Mouse (Mus musculus) liver, embryonic 15.5 days (tissue): ENCODE measurements at regions not wholly inside any gene's neighbourhood (a gene's known extent, or its start where the extent isn't known, plus 50 kb on each side); places are given as distances from the start of the nearest gene placed in this dataset.

Experiments
- ATAC-seq: fragments of 200-750 bp; cut with Nextera tagmentation; 2 replicates; pipeline ENCODE4 v1.8.0; 2017; ENCODE audit warnings: moderate number of reproducible peaks, mild to moderate bottlenecking, moderate library complexity; ENCODE audit not compliant: insufficient read depth
- H3K27ac ChIP-seq: fragments of 300-500 bp; sonication (generic); replicated peaks from 2 replicates; pipeline ENCODE4 v1.5.1; 2015; ENCODE audit warnings: mild to moderate bottlenecking, inconsistent platforms
- H3K27me3 ChIP-seq: fragments of 300-500 bp; sonication (generic); 2 replicates; pipeline ENCODE4 v1.6.1; 2015; ENCODE audit warnings: mild to moderate bottlenecking, inconsistent platforms
- H3K36me3 ChIP-seq: fragments of 300-500 bp; sonication (generic); replicated peaks from 2 replicates; pipeline ENCODE4 v1.6.1; 2015; ENCODE audit warnings: moderate library complexity, mild to moderate bottlenecking, inconsistent platforms
- H3K4me1 ChIP-seq: fragments of 300-500 bp; sonication (generic); replicated peaks from 2 replicates; pipeline ENCODE4 v1.6.1; 2015; ENCODE audit warnings: inconsistent platforms
- H3K4me2 ChIP-seq: fragments of 300-500 bp; sonication (generic); 2 replicates; pipeline ENCODE4 v1.6.1; 2015; ENCODE audit warnings: moderate library complexity, mild to moderate bottlenecking, inconsistent platforms
- H3K4me3 ChIP-seq: fragments of 300-500 bp; sonication (generic); replicated peaks from 2 replicates; pipeline ENCODE4 v1.5.1; 2015; ENCODE audit warnings: mild to moderate bottlenecking, inconsistent platforms
- H3K9ac ChIP-seq: fragments of 300-500 bp; sonication (generic); 2 replicates; pipeline ENCODE4 v1.6.1; 2015; ENCODE audit warnings: moderate library complexity, mild to moderate bottlenecking, inconsistent platforms
- H3K9me3 ChIP-seq: fragments of 300-500 bp; sonication (generic); replicated peaks from 2 replicates; pipeline ENCODE4 v1.6.1; 2016; ENCODE audit warnings: inconsistent platforms
- WGBS: fragments of 180-500 bp; shearing (Covaris S2); methylation state at CpG from one replicate; pipeline ENCODE4 v1.1.7; 2015; ENCODE audit warnings: mixed read lengths; ENCODE audit not compliant: insufficient replicate concordance; 5-methylcytosine and 5-hydroxymethylcytosine counted together

DNA sequence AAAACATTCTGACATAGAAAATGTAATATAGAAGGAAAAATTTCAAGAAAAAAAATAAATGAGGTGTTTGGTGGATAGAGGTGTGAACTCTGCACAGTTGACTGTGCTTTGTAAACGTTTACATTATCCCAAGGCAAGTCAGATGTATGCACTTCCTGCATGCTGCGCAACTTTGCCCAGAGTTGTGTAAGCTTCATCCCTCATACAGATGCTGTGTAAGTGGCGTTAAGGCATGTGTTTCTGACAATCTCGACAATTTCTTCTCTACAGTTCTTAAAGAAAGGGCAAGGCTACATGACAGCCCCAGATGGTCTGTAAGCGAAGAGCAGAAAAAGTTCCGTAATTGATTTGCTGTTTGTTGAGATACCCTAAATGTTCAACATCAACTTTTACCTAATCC lies 476.6 kb upstream of the Pitx2 start:
- Histone ChIP-seq H3K9ac (no peak overlapping the region), H3K4me2 (no peak overlapping the region), H3K4me1 (no peaks in the 10 kb centered on the region), H3K36me3 (no peaks in the 10 kb centered on the region), H3K4me3 (no peak overlapping the region), H3K27ac (no peak overlapping the region), H3K9me3 (no peaks in the 10 kb centered on the region), H3K27me3 (no peaks in the 10 kb centered on the region)
- 57% methylated on average over 6 of the region's 6 CpGs for WGBS
- no peak for ATAC-seq

DNA sequence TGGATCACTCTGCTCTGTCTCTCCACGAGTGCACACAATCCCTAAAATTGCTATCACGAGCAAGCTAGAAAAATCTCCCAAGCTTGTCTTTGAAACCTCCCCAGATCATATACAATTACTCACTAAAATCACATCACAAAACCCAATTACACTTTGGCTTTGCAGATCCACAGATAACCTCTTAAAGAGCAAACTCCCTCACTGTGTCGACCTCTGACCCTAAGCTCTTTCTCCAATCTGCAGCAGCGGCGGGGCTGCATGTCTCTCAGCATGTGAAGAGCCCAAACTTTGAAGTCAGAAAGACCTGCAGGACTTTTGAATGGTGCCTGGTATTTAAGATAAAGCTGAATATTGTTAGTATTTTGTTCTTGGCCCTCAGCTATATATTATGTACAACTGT lies 479.4 kb upstream of the Pitx2 start:
- Histone ChIP-seq H3K36me3 (no peaks in the 10 kb centered on the region), H3K4me2 (no peak overlapping the region), H3K9me3 (no peaks in the 10 kb centered on the region), H3K27ac (no peak overlapping the region), H3K4me1 (no peaks in the 10 kb centered on the region), H3K27me3 (no peaks in the 10 kb centered on the region), H3K4me3 (no peak overlapping the region), H3K9ac (no peak overlapping the region)
- no peak for ATAC-seq
- 48% methylated on average over 5 of the region's 5 CpGs for WGBS

DNA sequence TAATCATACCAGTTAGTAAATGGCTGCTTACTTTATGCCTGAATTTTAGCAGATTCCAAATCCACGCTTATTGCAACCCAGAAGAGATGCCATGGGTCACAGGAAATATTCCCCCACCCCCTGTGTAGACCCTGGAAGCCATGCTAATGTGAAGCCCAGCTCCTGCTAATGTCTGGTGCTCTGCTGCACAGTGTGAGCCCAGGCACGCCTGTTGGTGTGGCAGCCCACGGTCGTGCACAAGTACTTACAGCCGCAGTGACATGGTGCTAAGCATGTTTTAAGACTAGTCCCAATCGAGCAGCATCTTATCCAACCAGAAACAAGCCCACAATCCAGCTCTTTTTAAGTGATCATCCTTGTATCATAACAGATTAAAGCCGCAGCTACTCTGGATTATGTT lies 480.5 kb upstream of the Pitx2 start:
- Histone ChIP-seq H3K9me3 (no peaks in the 10 kb centered on the region), H3K36me3 (no peaks in the 10 kb centered on the region), H3K4me1 (no peaks in the 10 kb centered on the region), H3K9ac (no peak overlapping the region), H3K4me2 (no peak overlapping the region), H3K4me3 (no peak overlapping the region), H3K27ac (no peak overlapping the region), H3K27me3 (no peaks in the 10 kb centered on the region)
- no peak for ATAC-seq
- WGBS: 63% methylated on average over 7 of the region's 7 CpGs

DNA sequence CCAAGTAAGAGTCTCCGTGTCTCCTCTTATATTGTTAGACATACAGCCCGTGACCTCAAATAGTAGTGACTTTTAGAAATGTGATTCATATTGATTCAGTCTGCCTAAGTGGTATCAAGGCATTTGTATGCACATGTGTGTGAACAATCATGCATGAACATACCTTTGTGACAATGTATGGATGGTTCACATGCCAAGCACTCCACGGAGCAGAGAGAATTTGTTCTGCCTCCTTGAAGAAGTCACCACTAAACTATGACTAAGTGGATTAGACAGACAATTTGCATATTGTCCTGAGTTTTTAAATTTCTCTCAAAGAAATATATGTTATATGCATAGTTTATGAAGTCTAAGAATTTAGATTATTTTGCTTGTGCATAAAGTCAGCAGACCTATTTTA lies 492.4 kb upstream of the Pitx2 start:
- 64% methylated on average over 3 of the region's 3 CpGs for WGBS
- Histone ChIP-seq H3K36me3 (no peaks in the 10 kb centered on the region), H3K27ac (no peak overlapping the region), H3K4me2 (no peak overlapping the region), H3K9ac (no peak overlapping the region), H3K9me3 (no peaks in the 10 kb centered on the region), H3K4me1 (no peaks in the 10 kb centered on the region), H3K27me3 (no peaks in the 10 kb centered on the region), H3K4me3 (no peak overlapping the region)
- ATAC-seq: no peak

DNA sequence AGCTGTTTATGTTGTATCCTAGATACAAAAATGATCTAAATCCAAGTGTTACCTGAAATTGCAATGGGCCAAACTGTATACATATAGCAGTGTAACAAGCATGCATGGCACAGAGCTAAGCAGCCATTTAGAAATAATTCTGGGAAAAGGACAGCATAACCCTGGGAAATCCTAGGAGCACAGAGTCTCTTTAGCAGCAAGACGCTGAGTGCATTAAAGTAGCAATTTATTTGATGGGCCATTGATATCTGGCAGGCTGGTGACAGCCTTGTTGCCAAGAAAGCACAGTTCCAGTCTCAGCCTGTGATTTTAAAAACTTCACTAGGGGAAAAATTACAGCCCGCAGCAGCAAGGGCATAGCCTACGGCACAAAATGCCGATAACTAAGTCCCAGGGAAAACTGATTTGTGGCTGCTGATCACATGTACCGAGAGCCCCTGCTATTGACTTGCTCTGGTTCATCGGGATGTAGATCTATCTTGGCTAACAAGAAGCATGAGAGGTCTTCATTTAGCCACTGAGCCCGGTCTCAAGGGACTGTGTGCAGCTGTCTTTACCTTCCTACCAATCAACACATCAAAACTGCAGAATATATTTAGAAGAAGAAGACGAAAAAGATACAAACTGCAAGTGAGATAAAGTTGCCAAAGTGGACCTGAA lies 531.1 kb upstream of the Pitx2 start:
- H3K4me2 ChIP-seq: no peak overlapping the region
- H3K36me3 ChIP-seq: no peaks in the 10 kb centered on the region
- H3K4me1 ChIP-seq: no peaks in the 10 kb centered on the region
- H3K27me3 ChIP-seq: no peaks in the 10 kb centered on the region
- H3K9ac ChIP-seq: no peak overlapping the region
- H3K4me3 ChIP-seq: no peak overlapping the region
- no peak for ATAC-seq
- 63% methylated on average over 8 of the region's 8 CpGs for WGBS
- H3K9me3 ChIP-seq: no peaks in the 10 kb centered on the region
- H3K27ac ChIP-seq: no peak overlapping the region

DNA sequence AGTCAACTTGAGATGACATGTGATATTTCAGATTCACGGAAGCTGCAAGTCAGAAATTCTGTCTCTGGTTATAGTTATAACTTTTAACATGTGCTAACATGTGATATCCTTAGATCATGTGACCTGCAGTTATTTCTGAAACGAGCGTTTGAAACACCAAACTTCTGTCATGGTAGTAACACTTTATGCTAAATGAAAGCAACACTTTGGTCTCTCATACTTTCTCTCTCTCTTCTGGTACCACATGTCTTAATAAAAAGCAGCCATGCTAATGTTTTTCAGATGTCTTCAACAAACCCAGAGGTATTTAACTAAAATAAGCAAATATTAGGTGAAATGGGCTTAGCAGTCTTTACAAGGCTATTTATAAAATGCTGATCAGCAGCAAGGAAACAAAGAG lies 534.5 kb upstream of the Pitx2 start:
- WGBS: 71% methylated on average over 3 of the region's 3 CpGs
- H3K9me3 ChIP-seq: no peaks in the 10 kb centered on the region
- H3K36me3 ChIP-seq: no peaks in the 10 kb centered on the region
- no peak overlapping the region for H3K9ac ChIP-seq
- no peak for ATAC-seq
- H3K4me3 ChIP-seq: no peak overlapping the region
- no peak overlapping the region for H3K4me2 ChIP-seq
- H3K27me3 ChIP-seq: no peaks in the 10 kb centered on the region
- H3K27ac ChIP-seq: no peak overlapping the region
- no peaks in the 10 kb centered on the region for H3K4me1 ChIP-seq

DNA sequence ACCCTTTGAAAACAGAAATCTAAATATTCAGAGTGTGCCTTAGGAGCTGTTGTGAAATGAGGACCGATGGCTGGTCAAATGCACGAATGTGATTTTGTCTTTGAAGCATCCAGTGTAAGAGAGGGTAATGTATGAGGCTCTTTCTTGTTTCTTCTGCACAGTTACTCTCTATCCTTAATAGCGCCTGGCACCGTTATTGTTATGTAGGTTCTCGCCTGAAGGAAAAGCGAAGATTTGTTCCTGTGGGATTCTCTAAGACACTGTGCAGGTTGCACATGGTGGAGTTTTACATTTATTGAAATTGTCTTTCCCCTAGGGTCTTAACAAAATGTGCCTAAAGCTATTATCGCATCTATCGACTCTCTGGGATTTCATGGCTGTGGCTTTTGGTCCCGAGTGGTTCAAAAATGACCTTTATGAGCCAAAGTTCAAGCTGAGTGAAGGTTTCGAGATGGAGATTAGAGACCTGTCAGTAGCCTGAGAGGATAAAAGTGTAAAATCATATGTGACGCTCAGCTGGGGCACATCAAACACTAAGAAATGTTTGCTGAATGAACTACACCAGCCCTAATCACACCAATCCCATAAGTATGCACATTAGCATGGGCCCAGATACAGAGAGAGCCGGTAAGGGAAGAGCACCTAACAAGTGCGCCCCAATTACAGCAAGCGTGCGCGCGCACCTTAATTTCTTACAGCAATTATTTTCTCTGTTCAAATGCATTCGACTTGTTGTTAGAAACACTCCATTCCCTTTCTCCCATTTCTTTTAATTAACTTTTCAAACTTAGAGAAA lies 562.5 kb upstream of the Pitx2 start:
- WGBS: 70% methylated on average over 18 of the region's 18 CpGs
- H3K27ac ChIP-seq: no peak overlapping the region
- H3K4me1 ChIP-seq: no peaks in the 10 kb centered on the region
- ATAC-seq: no peak
- H3K36me3 ChIP-seq: no peaks in the 10 kb centered on the region
- H3K4me3 ChIP-seq: no peak overlapping the region
- H3K9ac ChIP-seq: no peak overlapping the region
- H3K27me3 ChIP-seq: no peaks in the 10 kb centered on the region
- no peak overlapping the region for H3K4me2 ChIP-seq
- no peaks in the 10 kb centered on the region for H3K9me3 ChIP-seq

DNA sequence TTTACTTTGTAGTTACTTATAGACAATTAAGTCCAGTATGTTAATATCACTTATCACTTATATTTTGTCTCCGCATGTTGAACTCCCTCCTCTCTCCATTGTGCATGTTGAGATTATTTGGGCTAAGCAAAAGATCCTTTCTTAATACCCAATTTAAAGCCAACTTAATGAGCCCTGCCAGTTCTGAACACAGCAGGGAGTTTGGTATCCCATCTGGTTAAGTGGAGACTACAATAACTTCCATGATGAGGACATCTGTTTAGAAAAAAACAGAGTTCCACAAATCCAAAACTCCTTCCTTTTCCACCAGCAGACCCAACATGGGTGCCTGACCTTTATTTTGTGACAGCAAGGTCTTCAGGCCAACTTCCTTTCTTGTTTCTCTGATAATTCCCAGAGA lies 572.0 kb upstream of the Pitx2 start:
- Histone ChIP-seq H3K9ac (no peak overlapping the region), H3K27me3 (no peaks in the 10 kb centered on the region), H3K4me1 (no peaks in the 10 kb centered on the region), H3K4me2 (no peak overlapping the region), H3K4me3 (no peak overlapping the region), H3K9me3 (no peaks in the 10 kb centered on the region), H3K27ac (no peak overlapping the region), H3K36me3 (no peaks in the 10 kb centered on the region)
- no peak for ATAC-seq
- WGBS: 74% methylated on average over 1 of the region's 1 CpGs

DNA sequence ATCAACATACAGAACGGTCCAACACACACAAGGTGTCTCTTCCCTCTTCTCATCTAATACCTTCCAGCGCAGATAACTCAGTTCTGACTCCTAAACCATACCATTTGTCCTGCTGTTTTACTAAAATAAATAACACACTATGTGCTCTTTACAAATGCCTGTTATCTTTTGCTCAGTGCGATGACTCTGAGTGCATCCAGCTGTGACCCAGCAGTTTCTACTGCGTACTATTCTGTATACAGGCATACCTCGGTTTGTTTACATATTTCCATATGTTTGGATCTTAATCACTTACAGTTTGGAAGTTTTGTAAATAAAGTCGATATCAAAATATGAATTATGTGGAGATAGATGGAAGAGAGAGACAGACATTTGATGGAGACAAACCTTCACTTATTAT lies 583.0 kb upstream of the Pitx2 start:
- ATAC-seq: no peak
- H3K36me3 ChIP-seq: no peaks in the 10 kb centered on the region
- no peak overlapping the region for H3K27ac ChIP-seq
- WGBS: 56% methylated on average over 6 of the region's 6 CpGs
- H3K4me1 ChIP-seq: no peaks in the 10 kb centered on the region
- H3K9ac ChIP-seq: no peak overlapping the region
- H3K9me3 ChIP-seq: no peaks in the 10 kb centered on the region
- H3K4me3 ChIP-seq: no peak overlapping the region
- no peaks in the 10 kb centered on the region for H3K27me3 ChIP-seq
- no peak overlapping the region for H3K4me2 ChIP-seq

DNA sequence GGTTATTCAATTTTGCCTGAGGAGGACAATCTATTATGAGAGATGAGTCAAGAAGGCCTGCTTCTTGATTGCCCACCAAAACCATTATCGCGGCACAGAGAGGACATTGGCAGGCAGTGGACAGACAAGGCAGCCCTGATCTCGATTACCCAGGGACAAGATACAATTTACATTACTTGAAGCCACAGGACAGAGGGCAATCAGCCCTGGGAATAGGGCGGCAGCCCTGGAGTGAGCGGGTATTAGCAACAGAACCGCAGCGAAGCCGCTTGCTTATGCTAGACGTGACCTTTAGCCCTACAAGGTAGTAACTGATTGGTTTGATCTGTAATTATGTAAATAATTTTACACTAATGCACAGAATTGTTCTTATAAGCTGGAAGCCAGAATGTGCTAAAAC lies 586.0 kb upstream of the Pitx2 start:
- no peaks in the 10 kb centered on the region for H3K9me3 ChIP-seq
- H3K27ac ChIP-seq: no peak overlapping the region
- H3K9ac ChIP-seq: no peak overlapping the region
- no peaks in the 10 kb centered on the region for H3K4me1 ChIP-seq
- no peaks in the 10 kb centered on the region for H3K27me3 ChIP-seq
- no peak for ATAC-seq
- no peak overlapping the region for H3K4me3 ChIP-seq
- no peak overlapping the region for H3K4me2 ChIP-seq
- 76% methylated on average over 9 of the region's 9 CpGs for WGBS
- no peaks in the 10 kb centered on the region for H3K36me3 ChIP-seq

DNA sequence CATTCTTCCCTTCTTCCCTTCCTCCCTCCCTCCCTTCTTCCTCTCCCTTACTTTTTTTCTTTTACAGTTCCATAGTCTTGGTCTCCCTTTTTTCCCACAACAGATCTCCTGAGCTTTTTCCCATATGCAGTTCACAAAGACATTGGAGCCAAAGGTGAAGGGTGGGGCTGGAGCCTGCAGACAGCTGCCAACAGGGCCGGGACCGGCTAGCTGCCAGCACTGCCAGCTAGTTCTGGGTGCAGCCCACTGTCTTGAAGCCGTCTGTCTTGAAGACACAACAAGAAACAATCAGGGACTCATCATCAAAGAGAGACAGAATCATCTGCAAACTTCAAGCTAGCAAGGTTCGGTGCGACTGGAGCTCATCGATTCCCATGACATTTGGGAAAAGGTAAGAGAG lies 588.9 kb upstream of the Pitx2 start:
- Histone ChIP-seq H3K27ac (no peak overlapping the region), H3K4me2 (no peak overlapping the region), H3K27me3 (no peaks in the 10 kb centered on the region), H3K36me3 (no peaks in the 10 kb centered on the region), H3K9ac (no peak overlapping the region), H3K9me3 (no peaks in the 10 kb centered on the region), H3K4me3 (no peak overlapping the region), H3K4me1 (no peaks in the 10 kb centered on the region)
- ATAC-seq: no peak
- WGBS: 71% methylated on average over 6 of the region's 6 CpGs

DNA sequence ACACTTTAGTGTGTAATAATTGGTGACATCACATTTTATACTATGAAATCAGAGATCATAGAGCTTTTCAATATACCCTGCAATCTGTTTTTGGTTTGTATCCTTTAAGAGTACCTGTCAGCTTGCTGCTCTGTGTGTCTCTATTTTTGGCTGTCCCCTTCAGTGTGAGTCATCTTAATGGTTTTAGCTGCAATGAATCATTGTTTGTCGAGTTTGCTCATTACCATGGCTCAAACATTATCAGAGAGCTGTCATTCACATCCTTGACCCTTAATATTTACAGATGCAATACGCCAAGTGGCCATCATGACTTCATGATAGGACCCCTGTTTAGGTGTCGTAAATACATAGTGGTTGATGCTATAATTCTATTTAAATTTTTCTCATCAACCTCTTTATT lies 591.0 kb upstream of the Pitx2 start:
- Histone ChIP-seq H3K9ac (no peak overlapping the region), H3K4me3 (no peak overlapping the region), H3K4me1 (no peaks in the 10 kb centered on the region), H3K27me3 (no peaks in the 10 kb centered on the region), H3K4me2 (no peak overlapping the region), H3K9me3 (no peaks in the 10 kb centered on the region), H3K27ac (no peak overlapping the region), H3K36me3 (no peaks in the 10 kb centered on the region)
- no peak for ATAC-seq
- 40% methylated on average over 3 of the region's 3 CpGs for WGBS
